Mouse (Mus musculus) thymus, adult 2 months (tissue): ENCODE results near the gene Col6a1.

Experiments used
- CTCF ChIP-seq: fragments of 200-500 bp; IDR thresholded peaks from 2 replicates; pipeline ENCODE4 v1.5.1; 2012; ENCODE audit warnings: mild to moderate bottlenecking, control low read depth, low read length, moderate library complexity, borderline replicate concordance; ENCODE audit not compliant: control insufficient read depth, poor library complexity, insufficient read depth; ENCODE audit errors: extremely low read depth
- POLR2A ChIP-seq: fragments of 200-500 bp; IDR thresholded peaks from 2 replicates; pipeline ENCODE4 v1.6.1; 2012; ENCODE audit warnings: mild to moderate bottlenecking, low read length, control low read depth, moderate library complexity; ENCODE audit not compliant: control insufficient read depth, poor library complexity, insufficient read depth; ENCODE audit errors: extremely low read depth

- TF ChIP-seq CTCF (no peak), POLR2A (no peak)
These were observed 36.4 kb upstream of the Col6a1 start for GRCm38 (mm10) chr10:76762411-76762810.
